Mouse (Mus musculus): Measurements from ENCODE around the gene Mucl3. TPM values are rescaled to one million over a fixed set of nuclear protein-coding genes. Genes with fewer than 3 reads are reported as not detected.

Gene Mucl3
- polyA plus RNA-seq, 1 experiment from 2014 or later, result 71.0 TPM

- H3K9ac ChIP-seq (ENCODE audit: low read length), result peak overlapping the region; percentile 28; the same call in 1 of the 2 replicates
- no peak overlapping the region for H3K4me3 ChIP-seq (replicated peaks; ENCODE audit: low read length)
- WGBS, result 36% methylated on average over 4 of the region's 4 CpGs
- H3K9me3 ChIP-seq (replicated peaks; ENCODE audit: control insufficient read depth, low read length), result no peaks in the 10 kb centered on the region
- no peak for ATAC-seq (ENCODE audit: insufficient read depth, low FRiP score)
- H3K4me1 ChIP-seq (ENCODE audit: control insufficient read depth, insufficient read depth, low read length), result no peaks in the 10 kb centered on the region
- H3K36me3 ChIP-seq (ENCODE audit: control insufficient read depth, insufficient read depth, low read length), result no peaks in the 10 kb centered on the region
- peak overlapping the region; percentile 45; the same call in 1 of the 2 replicates for H3K27ac ChIP-seq (ENCODE audit: low read length)
- H3K27me3 ChIP-seq (ENCODE audit: control insufficient read depth, insufficient read depth, low read length), result no peaks in the 10 kb centered on the region
- H3K4me2 ChIP-seq (ENCODE audit: low read depth, low read length), result no peak overlapping the region
These were observed 55.1 kb downstream of the Mucl3 start for GRCm38 (mm10) chr17:35588387-35588786.

- Histone ChIP-seq H3K4me1 (ENCODE audit: control insufficient read depth, insufficient read depth, low read length) (no peaks in the 10 kb centered on the region), H3K9ac (ENCODE audit: low read length) (no peak overlapping the region), H3K36me3 (ENCODE audit: control insufficient read depth, insufficient read depth, low read length) (no peaks in the 10 kb centered on the region), H3K4me3 (replicated peaks; ENCODE audit: low read length) (no peak overlapping the region), H3K27ac (ENCODE audit: low read length) (no peak overlapping the region), H3K4me2 (ENCODE audit: low read depth, low read length) (no peak overlapping the region), H3K9me3 (replicated peaks; ENCODE audit: control insufficient read depth, low read length) (no peaks in the 10 kb centered on the region), H3K27me3 (ENCODE audit: control insufficient read depth, insufficient read depth, low read length) (no peaks in the 10 kb centered on the region)
- WGBS, result 83% methylated on average over 1 of the region's 1 CpGs
- no peak for ATAC-seq (ENCODE audit: insufficient read depth, low FRiP score)
These were observed 56.2 kb downstream of the Mucl3 start for GRCm38 (mm10) chr17:35587291-35587690.

Other genes starting within 250 kb of the Mucl3 start
- gene H2-Q6, start 218.8 kb downstream of the Mucl3 start, polyA plus RNA-seq (2015; fragmentation: Nextera tagmentation; extraction: Ambion mirVana), result 0.86 and 1.1 TPM in 2 replicates
- gene H2-Q7, start 204.5 kb downstream of the Mucl3 start, polyA plus RNA-seq (2015; fragmentation: Nextera tagmentation; extraction: Ambion mirVana), result 3.6 and 4.2 TPM in 2 replicates
- 17.9 and 22.4 TPM in 2 replicates for gene H2-Q10, start 173.6 kb downstream of the Mucl3 start, polyA plus RNA-seq (2015; fragmentation: Nextera tagmentation; extraction: Ambion mirVana)
- gene Pou5f1, start 137.7 kb downstream of the Mucl3 start, polyA plus RNA-seq (2015; fragmentation: Nextera tagmentation; extraction: Ambion mirVana), result not detected in 2 replicates
- 79.6 and 83.1 TPM in 2 replicates for gene Tcf19, start 126.9 kb downstream of the Mucl3 start, polyA plus RNA-seq (2015; fragmentation: Nextera tagmentation; extraction: Ambion mirVana)
- gene Cchcr1, start 126.6 kb downstream of the Mucl3 start, polyA plus RNA-seq (2015; fragmentation: Nextera tagmentation; extraction: Ambion mirVana), result 17.5 and 19.4 TPM in 2 replicates
- 1.3 and 2.0 TPM in 2 replicates for gene Psors1c2, start 110.5 kb downstream of the Mucl3 start, polyA plus RNA-seq (2015; fragmentation: Nextera tagmentation; extraction: Ambion mirVana)
- 7.7 and 24.9 TPM in 2 replicates for gene Cdsn, start 91.6 kb downstream of the Mucl3 start, polyA plus RNA-seq (2015; fragmentation: Nextera tagmentation; extraction: Ambion mirVana)
- gene 2300002M23Rik, start 76.2 kb downstream of the Mucl3 start, polyA plus RNA-seq (2015; fragmentation: Nextera tagmentation; extraction: Ambion mirVana), result 115 and 211 TPM in 2 replicates
- gene Sfta2, start 42.1 kb downstream of the Mucl3 start, polyA plus RNA-seq (2015; fragmentation: Nextera tagmentation; extraction: Ambion mirVana), result 10.2 and 14.0 TPM in 2 replicates
- 2.9 and 4.5 TPM in 2 replicates for gene Gm9573, start 17.1 kb downstream of the Mucl3 start, polyA plus RNA-seq (2015; fragmentation: Nextera tagmentation; extraction: Ambion mirVana)
- gene Vars2, start 23.9 kb upstream of the Mucl3 start, polyA plus RNA-seq (2015; fragmentation: Nextera tagmentation; extraction: Ambion mirVana), result 17.2 and 17.4 TPM in 2 replicates
- 38.6 and 41.5 TPM in 2 replicates for gene Gtf2h4, start 30.0 kb upstream of the Mucl3 start, polyA plus RNA-seq (2015; fragmentation: Nextera tagmentation; extraction: Ambion mirVana)
- 81.5 and 86.5 TPM in 2 replicates for gene Ddr1, start 60.9 kb upstream of the Mucl3 start, polyA plus RNA-seq (2015; fragmentation: Nextera tagmentation; extraction: Ambion mirVana)
- 22.1 and 24.4 TPM in 2 replicates for gene Ier3, start 178.0 kb upstream of the Mucl3 start, polyA plus RNA-seq (2015; fragmentation: Nextera tagmentation; extraction: Ambion mirVana)
- gene Flot1, start 179.5 kb upstream of the Mucl3 start, polyA plus RNA-seq (2015; fragmentation: Nextera tagmentation; extraction: Ambion mirVana), result 55.8 and 58.2 TPM in 2 replicates
- gene Tubb5, start 194.6 kb upstream of the Mucl3 start, polyA plus RNA-seq (2015; fragmentation: Nextera tagmentation; extraction: Ambion mirVana), result 649 and 665 TPM in 2 replicates
- 11.7 and 16.2 TPM in 2 replicates for gene Mdc1, start 197.8 kb upstream of the Mucl3 start, polyA plus RNA-seq (2015; fragmentation: Nextera tagmentation; extraction: Ambion mirVana)
- 48.9 and 51.5 TPM in 2 replicates for gene Nrm, start 217.6 kb upstream of the Mucl3 start, polyA plus RNA-seq (2015; fragmentation: Nextera tagmentation; extraction: Ambion mirVana)
- gene Ppp1r18, start 221.9 kb upstream of the Mucl3 start, polyA plus RNA-seq (2015; fragmentation: Nextera tagmentation; extraction: Ambion mirVana), result 20.1 and 20.2 TPM in 2 replicates
- 33.8 and 44.1 TPM in 2 replicates for gene Dhx16, start 236.1 kb upstream of the Mucl3 start, polyA plus RNA-seq (2015; fragmentation: Nextera tagmentation; extraction: Ambion mirVana)

Data from stomach, embryonic 16.5 days (tissue).